Mouse (Mus musculus) embryonic fibroblast, embryonic 13.5 days (primary cell): Measurements from ENCODE around the gene Tiam1.

Source experiments
- CTCF ChIP-seq: IDR thresholded peaks from 2 replicates; pipeline ENCODE4 v1.5.1; 2011; ENCODE audit warnings: mild to moderate bottlenecking, control low read depth, low read length, moderate library complexity, borderline replicate concordance; ENCODE audit not compliant: insufficient read depth
- POLR2A ChIP-seq: IDR thresholded peaks from 2 replicates; pipeline ENCODE4 v1.6.1; 2011; ENCODE audit warnings: low read depth, mild to moderate bottlenecking, control low read depth, low read length, moderate library complexity

GRCm38 (mm10) chr16:90072651-90073050, 70.9 kb downstream of the Tiam1 start:
- TF ChIP-seq POLR2A (no peak), CTCF (no peak)
